Mouse (Mus musculus) cortical plate, adult 2 months (tissue): ENCODE results near the gene Pea15a.

Experiments
- CTCF ChIP-seq: fragments of 200-500 bp; IDR thresholded peaks from 2 replicates; pipeline ENCODE4 v1.5.1; 2011; ENCODE audit warnings: mild to moderate bottlenecking, control low read depth, low read length; ENCODE audit not compliant: insufficient read depth; ENCODE audit errors: extremely low read depth
- POLR2A ChIP-seq: fragments of 200-500 bp; IDR thresholded peaks from 2 replicates; pipeline ENCODE4 v1.6.1; 2011; ENCODE audit warnings: mild to moderate bottlenecking, low read length, control low read depth; ENCODE audit not compliant: insufficient read depth; ENCODE audit errors: extremely low read depth

DNA sequence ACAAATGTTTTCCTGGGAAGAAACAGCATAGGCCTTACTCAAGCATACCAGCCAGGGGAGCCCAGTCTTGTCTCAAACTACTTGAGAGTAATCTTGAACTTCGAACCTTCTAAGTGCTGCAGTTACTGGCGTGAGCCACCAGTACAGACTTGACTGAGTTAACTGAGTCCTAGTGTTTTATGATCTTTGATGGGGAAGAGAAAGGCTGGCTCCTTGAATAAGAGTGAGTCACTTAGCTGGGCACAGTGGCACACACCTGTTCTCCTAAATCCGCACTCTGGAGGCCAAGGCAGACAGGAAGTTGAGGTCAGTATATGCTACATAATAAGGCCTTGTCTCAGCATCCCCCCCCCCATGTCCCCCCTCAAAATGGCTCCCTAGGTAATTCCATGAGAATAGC lies 52.1 kb downstream of the Pea15a start:
- TF ChIP-seq POLR2A (no peak), CTCF (no peak)
